Mouse (Mus musculus): Measurements from ENCODE around the gene 5730596B20Rik.

DNA sequence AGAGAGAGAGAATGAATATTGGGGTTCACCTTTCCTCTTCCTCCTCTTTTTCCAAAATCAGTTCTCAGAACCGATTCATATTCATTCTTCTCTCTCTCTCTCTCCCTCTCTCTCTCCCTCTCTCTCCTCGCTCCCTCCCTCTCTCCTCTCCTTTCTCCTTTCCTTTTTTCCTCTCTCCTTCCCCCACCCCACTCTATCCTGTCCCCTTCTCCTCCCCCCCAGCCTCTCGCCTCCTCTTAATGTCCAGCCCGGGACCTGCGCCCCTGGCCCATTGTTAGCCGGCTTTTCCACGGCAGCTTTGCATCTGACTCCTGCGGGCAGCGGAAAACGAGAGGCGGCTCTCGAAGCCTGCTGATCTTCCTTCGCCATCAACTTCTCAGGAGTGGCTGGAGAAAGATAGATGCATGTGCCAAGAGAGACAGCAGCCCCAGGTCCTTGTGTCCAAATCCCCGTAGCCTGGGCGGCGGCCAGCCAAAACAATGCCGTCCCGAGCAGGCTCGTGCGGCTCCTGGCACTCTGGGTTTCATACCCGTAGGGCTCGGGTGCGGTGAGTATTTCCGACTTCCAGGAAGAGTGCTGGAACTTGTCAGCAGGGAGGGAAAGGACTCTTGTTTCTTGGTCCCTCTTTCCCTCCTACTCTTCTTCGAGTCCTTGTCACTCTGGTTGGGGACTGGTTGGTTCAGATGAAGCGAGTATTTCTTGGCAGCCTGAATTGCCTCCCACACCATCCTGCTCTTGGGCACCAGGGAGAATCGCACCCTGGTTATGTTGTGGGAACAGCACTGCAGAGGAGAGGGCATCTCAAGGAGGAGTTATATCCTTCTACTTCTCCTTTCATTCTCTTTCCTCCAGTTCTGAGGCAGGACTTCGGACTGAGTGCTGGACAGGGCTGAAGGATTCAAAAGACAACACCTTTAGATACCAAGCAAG lies 11.6 kb upstream of the 5730596B20Rik start:
- no peak for TF ChIP-seq CTCF (IDR thresholded peaks at IDR 0.05; ENCODE audit: low read depth)
- no peak for TF ChIP-seq EP300 (IDR thresholded peaks at IDR 0.05; ENCODE audit: low read depth)
